Mouse (Mus musculus): Measurements from ENCODE around the gene Ccdc92. TPM values are rescaled to one million over a fixed set of nuclear protein-coding genes. Genes with fewer than 3 reads are reported as not detected.

The Ccdc92 gene
- polyA plus RNA-seq, 1 experiment from 2014 or later, result 21.3 TPM

DNA sequence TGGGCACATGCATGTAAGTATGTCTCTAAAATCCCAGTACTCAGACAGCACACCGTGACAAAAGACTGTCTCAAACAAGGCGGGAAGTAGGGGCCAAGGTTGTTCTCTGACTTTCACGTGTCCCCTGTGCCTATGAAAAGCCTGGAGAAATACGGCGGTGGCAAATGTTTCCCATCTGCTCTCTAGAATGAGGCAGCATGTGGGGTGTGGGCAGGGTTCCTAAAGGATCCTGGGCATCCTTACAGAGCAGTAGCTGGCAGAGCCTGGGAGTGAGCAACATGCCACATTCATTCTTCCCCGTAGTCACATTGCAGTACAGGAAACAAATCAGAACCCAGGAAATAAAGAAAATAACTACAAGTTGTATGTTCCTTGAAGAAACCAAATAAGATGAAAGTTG, 21.7 kb upstream of the Ccdc92 start:
- 78% methylated on average over 6 of the region's 6 CpGs for WGBS
- H3K27me3 ChIP-seq, result no peaks in the 10 kb centered on the region
- no peak overlapping the region for H3K4me3 ChIP-seq
- peak overlapping the region; percentile 23; the same call in 1 of the 2 replicates for H3K27ac ChIP-seq
- no peaks in the 10 kb centered on the region for H3K9me3 ChIP-seq (replicated peaks)
- ATAC-seq, result peak; percentile 38; the same call in 1 of the 2 replicates
- no peak overlapping the region for H3K4me2 ChIP-seq
- no peaks in the 10 kb centered on the region for H3K4me1 ChIP-seq
- peaks cover 87% of the 10 kb centered on the region for H3K36me3 ChIP-seq (ENCODE audit: poor library complexity, severe bottlenecking)
- no peak overlapping the region for H3K9ac ChIP-seq

- Histone ChIP-seq H3K27me3 (no peaks in the 10 kb centered on the region), H3K9me3 (replicated peaks) (no peaks in the 10 kb centered on the region), H3K27ac (no peak overlapping the region), H3K4me3 (no peak overlapping the region), H3K4me2 (no peak overlapping the region), H3K36me3 (ENCODE audit: poor library complexity, severe bottlenecking) (peaks cover 81% of the 10 kb centered on the region), H3K9ac (no peak overlapping the region), H3K4me1 (no peaks in the 10 kb centered on the region; the same call in 1 of the 2 replicates)
- no peak for ATAC-seq
- WGBS, result 92% methylated on average over 6 of the region's 6 CpGs
These were observed 17.6 kb upstream of the Ccdc92 start for GRCm38 (mm10) chr5:124879801-124880200.

DNA sequence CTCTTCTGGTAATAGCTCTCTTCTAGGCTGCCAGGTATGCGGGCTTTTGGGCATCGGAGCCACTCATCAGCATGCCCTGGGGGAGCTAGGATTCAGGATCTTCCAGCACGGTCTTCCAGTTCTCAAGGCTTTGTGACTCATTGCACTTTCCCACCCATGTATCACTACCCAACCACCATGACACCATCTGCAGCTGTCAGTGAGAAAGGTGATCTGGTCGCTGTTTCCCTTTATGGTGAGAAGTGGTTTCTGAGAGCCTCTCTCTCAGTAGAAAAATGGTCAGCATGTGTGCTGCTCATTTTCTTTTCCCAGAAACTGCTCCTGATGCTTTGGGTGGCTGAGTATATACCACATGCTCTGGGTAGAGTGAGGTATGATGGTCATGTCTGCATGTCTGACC, 17.0 kb upstream of the Ccdc92 start:
- Histone ChIP-seq H3K27me3 (no peaks in the 10 kb centered on the region), H3K36me3 (ENCODE audit: poor library complexity, severe bottlenecking) (peaks cover 80% of the 10 kb centered on the region)

GRCm38 (mm10) chr5:124873890-124874601, 11.8 kb upstream of the Ccdc92 start:
- Histone ChIP-seq H3K4me2 (no peak overlapping the region), H3K27me3 (no peaks in the 10 kb centered on the region), H3K36me3 (ENCODE audit: poor library complexity, severe bottlenecking) (peaks cover 71% of the 10 kb centered on the region), H3K4me1 (peaks cover 38% of the 10 kb centered on the region), H3K9me3 (replicated peaks) (no peaks in the 10 kb centered on the region), H3K27ac (no peak overlapping the region), H3K9ac (no peak overlapping the region), H3K4me3 (no peak overlapping the region)
- no peak for ATAC-seq
- 90% methylated on average over 6 of the region's 6 CpGs for WGBS

More for the DNA sequence above, 17.0 kb upstream of the Ccdc92 start:
- H3K4me2 ChIP-seq, result no peak overlapping the region
- no peak overlapping the region for H3K4me3 ChIP-seq
- H3K27ac ChIP-seq, result no peak overlapping the region
- WGBS, result 96% methylated on average over 4 of the region's 4 CpGs
- no peak for ATAC-seq
- peaks cover under 1% of the 10 kb centered on the region; the same call in 1 of the 2 replicates for H3K4me1 ChIP-seq
- peak overlapping the region; percentile 10; the same call in 1 of the 2 replicates for H3K9ac ChIP-seq
- no peaks in the 10 kb centered on the region for H3K9me3 ChIP-seq (replicated peaks)

DNA sequence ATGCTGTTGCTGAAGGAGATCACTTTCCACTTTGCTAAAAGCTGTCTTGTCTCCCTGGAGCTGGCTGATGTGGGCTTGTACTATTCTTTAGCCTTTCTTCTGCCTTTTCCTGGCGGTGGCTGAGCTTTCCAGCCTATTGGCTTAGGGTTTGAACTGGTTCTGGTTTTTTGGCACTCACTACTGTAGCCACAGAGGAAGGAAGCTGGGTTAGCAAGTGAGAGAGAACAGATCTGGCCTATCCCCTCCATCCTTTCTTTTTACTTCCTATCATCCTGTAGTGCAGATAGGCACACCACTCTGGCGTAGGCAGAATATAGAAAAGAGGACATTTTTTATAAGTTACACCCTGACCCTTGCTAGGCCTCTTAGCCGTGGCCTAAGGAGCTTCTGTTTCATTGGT, 10.9 kb upstream of the Ccdc92 start:
- WGBS, result 87% methylated on average over 3 of the region's 3 CpGs
- H3K4me1 ChIP-seq, result peaks cover 38% of the 10 kb centered on the region
- no peaks in the 10 kb centered on the region for H3K9me3 ChIP-seq (replicated peaks)
- peaks cover 62% of the 10 kb centered on the region for H3K36me3 ChIP-seq (ENCODE audit: poor library complexity, severe bottlenecking)
- H3K9ac ChIP-seq, result no peak overlapping the region
- H3K4me2 ChIP-seq, result no peak overlapping the region
- no peak overlapping the region for H3K27ac ChIP-seq
- no peaks in the 10 kb centered on the region for H3K27me3 ChIP-seq
- H3K4me3 ChIP-seq, result no peak overlapping the region
- ATAC-seq, result no peak

DNA sequence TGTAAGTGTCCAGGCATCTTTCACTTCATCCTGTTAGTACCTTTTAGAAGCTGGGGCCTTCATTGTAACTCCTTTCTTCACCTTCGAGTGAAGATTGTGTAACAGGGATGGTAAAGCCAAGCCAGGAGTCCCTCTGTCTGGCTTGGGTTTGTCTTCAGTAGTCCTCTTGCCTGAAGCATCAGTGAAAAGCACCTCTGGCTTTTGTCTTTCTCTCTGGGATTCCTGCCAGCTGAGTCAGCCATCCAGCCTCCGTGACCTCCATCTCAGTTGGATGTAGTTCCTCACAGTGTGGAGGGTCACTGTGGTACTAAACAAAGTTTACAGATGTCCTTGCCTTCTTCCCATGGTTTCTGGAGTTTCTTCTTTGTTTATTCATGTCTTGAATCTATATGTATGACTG, 9.8 kb upstream of the Ccdc92 start:
- H3K27me3 ChIP-seq, result no peaks in the 10 kb centered on the region
- WGBS, result 55% methylated on average over 2 of the region's 2 CpGs
- 0 out of 2 replicates have a peak overlapping the region, but pooled peaks have one; percentile 2 for H3K27ac ChIP-seq
- no peak overlapping the region for H3K4me3 ChIP-seq
- H3K36me3 ChIP-seq (ENCODE audit: poor library complexity, severe bottlenecking), result peaks cover 64% of the 10 kb centered on the region
- ATAC-seq, result no peak
- no peak overlapping the region for H3K9ac ChIP-seq
- no peak overlapping the region for H3K4me2 ChIP-seq
- H3K4me1 ChIP-seq, result peaks cover 47% of the 10 kb centered on the region
- no peaks in the 10 kb centered on the region for H3K9me3 ChIP-seq (replicated peaks)

DNA sequence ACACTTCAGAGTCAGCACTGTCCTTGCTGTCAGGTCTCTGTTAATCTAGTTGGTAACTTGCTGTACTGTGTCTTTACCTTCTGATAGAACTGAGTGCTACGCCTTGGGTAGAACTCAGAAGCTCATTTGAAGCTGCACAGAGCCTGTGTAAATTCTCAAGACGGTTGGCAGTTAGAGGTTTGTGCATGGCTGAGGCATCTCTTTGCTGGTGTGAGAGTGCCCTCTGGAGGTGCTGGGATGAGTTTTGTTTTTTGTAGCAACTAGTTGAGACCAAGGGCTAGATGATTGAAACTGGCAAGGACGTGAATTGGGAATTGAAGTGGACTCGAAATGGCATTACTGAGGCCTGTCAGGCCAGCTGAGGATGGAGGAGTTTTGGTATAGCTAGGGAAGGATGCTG, 6.8 kb upstream of the Ccdc92 start:
- WGBS, result 51% methylated on average over 4 of the region's 4 CpGs
- Histone ChIP-seq H3K27ac (0 out of 2 replicates have a peak overlapping the region, but pooled peaks have one; percentile 54), H3K4me1 (peaks cover 68% of the 10 kb centered on the region), H3K9me3 (replicated peaks) (no peaks in the 10 kb centered on the region), H3K4me3 (no peak overlapping the region), H3K36me3 (ENCODE audit: poor library complexity, severe bottlenecking) (peaks cover 47% of the 10 kb centered on the region), H3K4me2 (no peak overlapping the region), H3K27me3 (no peaks in the 10 kb centered on the region), H3K9ac (no peak overlapping the region)
- no peak for ATAC-seq

DNA sequence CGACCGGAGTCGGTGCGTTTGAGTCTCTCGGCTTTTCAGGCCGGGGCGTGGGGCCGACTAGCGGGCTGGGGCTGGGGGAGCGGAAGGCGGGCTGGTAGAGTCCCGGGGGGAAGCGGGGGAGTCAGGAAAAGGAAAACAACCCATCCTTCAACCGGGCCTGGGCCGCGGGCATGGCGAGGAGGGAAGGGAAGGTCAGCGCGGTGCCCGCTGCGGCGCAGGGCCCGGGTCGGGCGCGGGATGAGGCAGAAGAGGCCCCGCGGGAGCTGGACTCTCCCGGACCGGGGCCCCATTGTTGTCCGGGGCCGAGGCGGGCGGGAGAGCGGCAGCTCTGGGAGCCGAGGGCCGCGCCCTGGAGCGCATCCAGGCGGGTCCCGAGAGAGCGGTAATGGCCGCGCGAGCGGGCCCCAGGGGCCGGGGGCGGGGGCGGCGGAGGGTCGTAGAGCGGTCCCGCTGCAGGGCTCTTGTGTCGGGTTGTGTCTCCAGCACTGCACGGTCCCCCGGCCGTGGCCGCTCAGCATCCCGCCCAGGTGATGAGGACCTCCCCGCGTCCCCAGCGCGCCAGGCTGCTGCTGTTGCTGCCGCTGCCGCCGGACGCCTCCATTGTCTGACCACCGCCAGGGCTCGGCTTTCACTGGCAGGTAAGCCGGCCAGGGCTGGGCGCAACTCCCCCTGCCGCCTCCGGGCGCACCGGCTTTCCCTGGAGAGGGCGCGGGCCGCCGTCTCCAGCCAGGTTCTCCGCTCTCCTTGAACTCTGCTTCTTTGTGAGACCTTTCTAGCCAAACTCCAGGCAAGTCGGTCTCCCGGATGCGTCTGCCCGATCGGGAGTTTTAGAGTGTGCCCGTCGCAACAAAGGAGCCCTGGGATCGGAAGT, 882 bp upstream of the Ccdc92 start:
- no peaks in the 10 kb centered on the region for H3K9me3 ChIP-seq (replicated peaks)
- H3K4me3 ChIP-seq, result peak overlapping the region; percentile 83
- under 1% methylated on average over 87 of the region's 88 CpGs for WGBS
- peak overlapping the region; percentile 98 for H3K9ac ChIP-seq
- peaks cover 60% of the 10 kb centered on the region for H3K4me1 ChIP-seq
- peak overlapping the region; percentile 96 for H3K27ac ChIP-seq
- peaks cover 19% of the 10 kb centered on the region for H3K36me3 ChIP-seq (ENCODE audit: poor library complexity, severe bottlenecking)
- ATAC-seq, result peak; percentile 57
- H3K27me3 ChIP-seq, result no peaks in the 10 kb centered on the region
- H3K4me2 ChIP-seq, result peak overlapping the region; percentile 86

- Histone ChIP-seq H3K4me3 (peak overlapping the region; percentile 83), H3K4me1 (peaks cover 46% of the 10 kb centered on the region), H3K4me2 (peak overlapping the region; percentile 98), H3K27ac (peak overlapping the region; percentile 95), H3K36me3 (ENCODE audit: poor library complexity, severe bottlenecking) (peaks cover 11% of the 10 kb centered on the region; the same call in 1 of the 2 replicates), H3K27me3 (no peaks in the 10 kb centered on the region), H3K9me3 (replicated peaks) (no peaks in the 10 kb centered on the region), H3K9ac (peak overlapping the region; percentile 85)
- under 1% methylated on average over 26 of the region's 33 CpGs for WGBS
- peak; percentile 25 for ATAC-seq
These were observed 761 bp downstream of the Ccdc92 start for GRCm38 (mm10) chr5:124861463-124861862.

- Histone ChIP-seq H3K36me3 (ENCODE audit: poor library complexity, severe bottlenecking) (peaks cover 2% of the 10 kb centered on the region; the same call in 1 of the 2 replicates), H3K4me2 (peak overlapping the region; percentile 98), H3K27me3 (no peaks in the 10 kb centered on the region), H3K27ac (no peak overlapping the region), H3K4me1 (peaks cover 37% of the 10 kb centered on the region), H3K9ac (no peak overlapping the region), H3K9me3 (replicated peaks) (no peaks in the 10 kb centered on the region), H3K4me3 (no peak overlapping the region; the same call in 1 of the 2 replicates)
- no peak for ATAC-seq
- 16% methylated on average over 5 of the region's 5 CpGs for WGBS
These were observed 2.2 kb downstream of the Ccdc92 start for GRCm38 (mm10) chr5:124860013-124860412.

DNA sequence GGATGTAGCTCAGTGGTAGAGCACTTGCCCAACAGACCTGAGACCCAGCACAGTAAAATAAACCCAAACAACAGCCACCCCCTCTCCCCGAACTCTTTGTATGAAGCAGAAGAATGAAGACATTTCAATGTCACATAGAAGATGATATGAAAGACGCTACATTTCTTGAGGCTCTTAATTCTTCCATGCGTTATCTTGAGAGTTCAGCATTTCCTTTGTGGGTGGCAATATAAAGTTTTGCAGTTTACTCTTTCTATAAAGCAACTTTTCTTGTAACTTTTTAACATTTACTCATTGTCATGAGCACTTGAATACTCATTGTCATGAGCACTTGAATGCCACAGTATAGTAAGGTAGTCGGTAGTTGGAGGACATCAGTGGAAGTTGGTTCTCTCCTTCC, 8.0 kb downstream of the Ccdc92 start:
- no peak overlapping the region for H3K4me2 ChIP-seq
- no peaks in the 10 kb centered on the region; the same call in 1 of the 2 replicates for H3K4me1 ChIP-seq
- WGBS, result 90% methylated on average over 4 of the region's 4 CpGs
- no peaks in the 10 kb centered on the region for H3K9me3 ChIP-seq (replicated peaks)
- no peak overlapping the region for H3K9ac ChIP-seq
- no peak overlapping the region for H3K27ac ChIP-seq
- H3K27me3 ChIP-seq, result no peaks in the 10 kb centered on the region
- no peaks in the 10 kb centered on the region for H3K36me3 ChIP-seq (ENCODE audit: poor library complexity, severe bottlenecking)
- no peak overlapping the region for H3K4me3 ChIP-seq
- ATAC-seq, result no peak

- Histone ChIP-seq H3K4me2 (no peak overlapping the region), H3K9ac (no peak overlapping the region), H3K4me1 (no peaks in the 10 kb centered on the region), H3K4me3 (no peak overlapping the region), H3K9me3 (replicated peaks) (no peaks in the 10 kb centered on the region), H3K27ac (no peak overlapping the region), H3K36me3 (ENCODE audit: poor library complexity, severe bottlenecking) (no peaks in the 10 kb centered on the region), H3K27me3 (no peaks in the 10 kb centered on the region)
- no peak for ATAC-seq
- 88% methylated on average over 2 of the region's 2 CpGs for WGBS
These were observed 9.1 kb downstream of the Ccdc92 start for GRCm38 (mm10) chr5:124853079-124853478.
